Mouse (Mus musculus) left cerebral cortex, adult 2 months (tissue): ENCODE measurements around the gene Tmem109. TPM values are rescaled to one million over a fixed set of nuclear protein-coding genes. Genes with fewer than 3 reads are reported as not detected.

Experiments used
- DNase-seq, 2 experiments: peaks; one replicate each; pipeline ENCODE4 v3.0.0; 2021 to 2022; ENCODE audit warnings: low spot score in 2 of 2, mixed read lengths in 1 of 2; ENCODE audit errors: extremely low spot score in 1 of 2
- H3K27ac ChIP-seq: fragments of 200-600 bp; 2 replicates; pipeline ENCODE4 v1.8.1; 2022
- H3K4me3 ChIP-seq: fragments of 200-600 bp; 2 replicates; pipeline ENCODE4 v1.8.1; 2022
- CTCF ChIP-seq: fragments of 200-600 bp; IDR thresholded peaks from 2 replicates; pipeline ENCODE4 v1.8.1; 2022; ENCODE audit warnings: antibody characterized with exemption, mild to moderate bottlenecking, moderate library complexity
- intact Hi-C: fragments of 180-260 bp; cut with DNase I; formaldehyde crosslinking; loops from one replicate; pipeline ENCODE4 v1.15.1; 2025
- long read RNA-seq, 2 experiments: library from polyadenylated mRNA; stranded (forward); transcript quantifications; one replicate each; pipeline ENCODE4 v2.0.0; 2021; ENCODE audit warnings: borderline mapping rate in 2 of 2
- total RNA-seq, 2 experiments: library from RNA; stranded (reverse); gene quantifications; 2 replicates each; pipeline ENCODE4 v1.2.3; 2021

Gene Tmem109
- total RNA-seq: 10 to 100 TPM; 49.5 to 50.2 TPM
- long read RNA-seq, experiment 1, transcript Tmem109-201 (4 exons, 2,188 nt): major isoform, 50 of 58 reads
- long read RNA-seq, experiment 1, partial matches to known transcripts: 0 of 58 reads
- long read RNA-seq, experiment 1, other reads (novel, unspliced or antisense): 3 of 58 reads
- long read RNA-seq, experiment 2, transcript Tmem109-201 (4 exons, 2,188 nt): major isoform, 33 of 41 reads
- long read RNA-seq, experiment 2, partial matches to known transcripts: 2 of 41 reads
- long read RNA-seq, experiment 2, other reads (novel, unspliced or antisense): 3 of 41 reads

DNA sequence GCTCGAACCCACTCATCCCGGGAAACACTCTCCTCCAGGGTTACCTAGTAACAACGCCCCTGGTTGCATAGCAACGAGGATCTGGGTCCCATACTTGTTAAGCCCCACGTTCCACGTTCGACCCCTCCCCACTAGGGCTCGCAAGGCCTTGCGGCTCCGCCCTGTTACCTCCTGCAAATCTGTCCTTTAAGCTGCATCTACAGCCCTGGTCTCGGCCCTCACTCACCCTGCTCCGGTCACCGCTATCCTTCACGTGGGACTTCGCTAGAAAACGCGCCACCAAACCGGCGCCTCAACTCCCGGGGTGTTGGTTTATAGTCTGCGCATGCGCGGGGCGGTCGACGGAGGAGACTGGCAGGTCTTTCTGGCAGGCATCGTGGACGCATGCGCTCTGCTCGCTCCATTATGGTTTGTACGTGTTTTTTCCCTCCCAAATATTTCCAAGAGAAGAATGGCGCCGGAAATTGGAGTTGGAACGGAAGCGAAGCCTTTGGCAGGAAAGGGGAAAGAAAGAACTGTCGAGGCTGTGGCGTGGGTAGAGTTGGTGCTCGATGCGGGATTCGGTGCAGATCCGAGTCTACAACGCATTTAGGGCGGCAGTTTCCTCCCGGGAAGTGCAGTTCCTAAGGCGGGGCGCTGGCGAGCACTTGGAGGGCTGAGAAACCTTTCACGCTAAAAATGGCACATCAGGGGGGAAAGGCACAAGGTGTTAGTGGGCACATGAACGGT lies at the start of gene Tmem109:
Gene Tmem109, minus strand, starts transcription at position 576 of the 729 bp plus-strand sequence.
- Histone ChIP-seq H3K4me3 (peak within 1 kb of the TSS; percentile 73), H3K27ac (peak within 1 kb of the TSS; percentile 94)
- peak; percentile 89 to 91 for DNase-seq
- intact Hi-C loops: loop anchor here (1.0 to 2.0 kb wide), 2 partner anchors 14 to 167 kb away; partner anchors contain the start of gene Prpf19
- peak; percentile 27 for TF ChIP-seq CTCF

- TF ChIP-seq CTCF: no peak
- intact Hi-C loops: no loop called here
- Histone ChIP-seq H3K27ac (no peak overlapping the region), H3K4me3 (no peak overlapping the region)
- no peak for DNase-seq
Observed at GRCm38 (mm10) chr19:10930641-10931040, 48.8 kb upstream of the Tmem109 start.

GRCm38 (mm10) chr19:10926666-10927065 lies 44.9 kb upstream of the Tmem109 start:
- no peak overlapping the region for H3K4me3 ChIP-seq
- TF ChIP-seq CTCF: no peak
- intact Hi-C loops: no loop called here
- DNase-seq: no peak
- no peak overlapping the region for H3K27ac ChIP-seq

- Histone ChIP-seq H3K4me3 (no peak overlapping the region), H3K27ac (no peak overlapping the region)
- DNase-seq: no peak
- intact Hi-C loops: no loop called here
- TF ChIP-seq CTCF: no peak
Observed at GRCm38 (mm10) chr19:10926123-10926621, 44.4 kb upstream of the Tmem109 start.

DNA sequence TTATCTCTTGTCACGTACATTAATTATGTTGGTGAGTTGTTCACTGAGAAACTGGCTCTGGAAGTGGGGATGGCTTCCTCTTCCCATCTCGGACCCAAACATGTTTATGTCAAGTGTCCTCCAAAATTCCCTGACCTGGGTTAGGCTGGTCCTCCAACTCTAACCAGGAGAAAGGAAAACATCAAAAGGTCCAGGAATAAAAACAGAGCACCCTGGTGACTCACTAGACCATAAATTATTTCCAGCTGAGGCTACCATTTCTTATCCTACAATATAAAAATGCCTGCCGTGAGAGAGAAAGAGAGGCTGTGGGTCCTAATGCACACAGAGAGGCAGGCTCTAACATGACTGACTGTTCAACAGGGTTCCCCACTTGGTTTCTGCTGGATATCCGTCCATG lies 42.4 kb upstream of the Tmem109 start:
- intact Hi-C loops: no loop called here
- TF ChIP-seq CTCF: no peak
- no peak for DNase-seq
- no peak overlapping the region for H3K4me3 ChIP-seq
- no peak overlapping the region for H3K27ac ChIP-seq

- no peak for TF ChIP-seq CTCF
- no peak for DNase-seq
- intact Hi-C loops: no loop called here
- Histone ChIP-seq H3K27ac (no peak overlapping the region), H3K4me3 (no peak overlapping the region)
Observed at GRCm38 (mm10) chr19:10921058-10921457, 39.3 kb upstream of the Tmem109 start.

DNA sequence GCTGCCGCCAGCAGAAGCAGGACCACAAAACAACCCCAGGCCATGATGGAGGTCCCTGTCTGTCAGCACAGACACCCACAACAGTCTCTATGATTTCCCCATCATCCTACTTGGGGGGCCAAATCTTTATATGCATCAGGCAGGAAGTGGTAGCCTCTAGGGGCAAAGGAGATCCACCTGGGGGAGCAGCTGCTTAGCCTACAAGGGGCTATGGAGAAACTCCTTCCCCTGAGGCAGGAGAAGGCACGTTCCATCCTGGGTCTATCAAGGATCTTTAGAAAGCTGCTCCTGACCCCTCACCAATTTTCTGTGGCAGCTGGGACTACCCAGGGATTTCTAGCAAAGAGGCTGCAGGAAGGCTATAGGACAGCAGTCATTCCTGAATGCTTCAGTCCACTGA lies 38.7 kb upstream of the Tmem109 start, which contains the start of gene Zp1:
Gene Zp1, minus strand, starts transcription at position 101 of the 400 bp plus-strand sequence.
- intact Hi-C loops: no loop called here
- TF ChIP-seq CTCF: no peak
- no peak for DNase-seq

GRCm38 (mm10) chr19:10918321-10918991 lies 36.7 kb upstream of the Tmem109 start:
- no peak overlapping the region for H3K27ac ChIP-seq
- intact Hi-C loops: no loop called here
- no peak for DNase-seq
- H3K4me3 ChIP-seq: no peak overlapping the region
- TF ChIP-seq CTCF: no peak

More for the DNA sequence above, 38.7 kb upstream of the Tmem109 start, which contains the start of gene Zp1:
- Histone ChIP-seq H3K27ac (no peak within 1 kb of the TSS), H3K4me3 (no peak within 1 kb of the TSS)

DNA sequence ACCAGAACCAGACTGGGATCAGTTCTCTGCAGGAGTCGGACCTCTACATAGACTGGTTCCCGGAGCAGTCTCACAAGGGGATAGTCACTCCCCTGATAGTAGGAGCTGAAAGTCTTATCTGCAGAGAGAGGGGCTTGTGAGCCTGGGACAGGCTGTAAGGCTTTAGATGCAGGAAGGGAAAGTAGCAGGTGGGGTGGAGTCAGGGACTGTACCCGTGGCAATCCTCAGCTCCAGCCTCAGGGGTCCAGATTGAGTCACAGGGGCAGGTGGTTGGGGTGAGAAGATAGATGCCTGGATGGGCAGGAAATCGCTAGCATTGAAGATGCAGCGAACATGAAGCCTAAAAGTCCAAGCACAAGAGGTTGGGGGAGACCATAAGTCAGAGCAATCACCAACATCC lies 34.7 kb upstream of the Tmem109 start:
- no peak for DNase-seq
- intact Hi-C loops: no loop called here
- Histone ChIP-seq H3K4me3 (no peak overlapping the region), H3K27ac (no peak overlapping the region)
- TF ChIP-seq CTCF: no peak

- no peak for DNase-seq
- Histone ChIP-seq H3K27ac (no peak overlapping the region), H3K4me3 (no peak overlapping the region)
- intact Hi-C loops: no loop called here
- TF ChIP-seq CTCF: no peak
Observed at GRCm38 (mm10) chr19:10914870-10915269, 33.1 kb upstream of the Tmem109 start.

- Histone ChIP-seq H3K27ac (no peak overlapping the region), H3K4me3 (no peak overlapping the region)
- TF ChIP-seq CTCF: no peak
- intact Hi-C loops: no loop called here
- DNase-seq: no peak
Observed at GRCm38 (mm10) chr19:10914291-10914690, 32.5 kb upstream of the Tmem109 start.

DNA sequence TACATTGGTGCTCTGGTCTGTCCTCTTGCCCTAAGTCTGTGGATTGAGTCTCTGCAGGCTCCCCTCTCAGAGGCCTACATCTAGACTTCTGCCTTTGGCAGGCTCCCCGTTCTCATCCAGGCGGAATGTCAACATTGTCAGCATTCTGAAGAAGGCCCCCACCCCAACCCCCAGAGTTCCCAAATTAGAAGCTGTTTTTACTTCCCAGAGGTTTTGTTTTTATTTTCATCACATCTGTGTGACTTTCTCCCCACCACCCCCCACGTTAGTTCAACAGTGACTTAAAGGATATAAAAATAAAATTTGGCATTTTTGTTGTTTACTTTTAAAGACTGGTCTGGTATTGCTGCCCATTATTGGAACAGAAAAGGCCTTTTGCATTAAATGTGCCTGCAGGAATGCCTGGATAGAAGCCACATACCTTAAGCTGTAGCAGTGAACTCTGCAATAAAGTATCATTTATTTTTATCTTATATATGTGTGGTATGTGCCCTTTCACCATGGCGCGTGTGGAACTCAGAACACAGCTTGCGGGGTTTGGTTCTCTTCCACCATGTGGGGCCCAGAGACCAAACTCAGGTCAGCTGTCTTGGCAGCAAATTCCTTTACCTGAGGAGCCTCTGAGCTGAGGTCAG lies 27.4 kb upstream of the Tmem109 start:
- no peak for DNase-seq
- intact Hi-C loops: loop anchor here (2.0 kb wide), 1 partner anchor 50 kb away; no protein-coding TSS in a partner anchor
- Histone ChIP-seq H3K27ac (no peak overlapping the region), H3K4me3 (no peak overlapping the region)
- no peak for TF ChIP-seq CTCF
